ENCODE assay signal across 8 mouse cellular contexts in the genomic region with DNA sequence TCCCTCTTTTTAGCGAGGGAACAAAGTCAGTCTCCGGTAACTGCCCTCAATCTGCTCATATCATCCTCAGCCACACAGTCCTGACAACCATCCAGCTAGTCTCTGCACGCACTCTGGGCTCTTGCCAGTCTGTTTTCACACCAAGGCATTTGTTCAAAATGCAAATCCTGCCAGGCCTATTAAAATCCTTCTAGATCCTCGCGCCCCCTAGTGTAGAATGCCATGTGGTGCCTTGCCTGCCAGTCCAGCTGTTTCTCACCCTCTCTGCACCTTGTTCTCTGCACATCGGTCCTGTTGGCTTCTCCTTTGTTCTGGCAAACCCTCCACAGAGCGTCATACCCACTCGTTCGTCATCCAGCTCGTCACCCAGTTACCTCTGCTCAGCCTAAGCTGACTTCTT. TPM values are rescaled to one million over a fixed set of nuclear protein-coding genes. Genes with fewer than 3 reads are reported as not detected.
DNase-seq lines count a peak whose midpoint lies in the region; ATAC-seq lines count a peak whose summit lies in the region.

No protein-coding gene starts in this region.

- H3K27me3 ChIP-seq in forebrain, embryonic 15.5 days: no peaks in the 10 kb centered on the region
- H3K27me3 ChIP-seq in hindbrain, embryonic 11.5 days (ENCODE audit: control insufficient read depth, insufficient read depth, low read length): no peaks in the 10 kb centered on the region

- H3K4me2 ChIP-seq in forebrain, embryonic 15.5 days (replicated peaks): peak overlapping the region; percentile 19
- H3K4me2 ChIP-seq in hindbrain, embryonic 11.5 days (replicated peaks; ENCODE audit: low read depth, low read length): no peak overlapping the region

- H3K27ac ChIP-seq in forebrain, embryonic 15.5 days (replicated peaks): no peak overlapping the region
- H3K27ac ChIP-seq in hindbrain, embryonic 11.5 days (ENCODE audit: low read depth, low read length): no peak overlapping the region

- no peaks in the 10 kb centered on the region for H3K9me3 ChIP-seq in forebrain, embryonic 15.5 days
- no peaks in the 10 kb centered on the region for H3K9me3 ChIP-seq in hindbrain, embryonic 11.5 days (ENCODE audit: control insufficient read depth, low read length)

- ATAC-seq in forebrain, embryonic 15.5 days (replicated peaks): peak; percentile 83
- ATAC-seq in hindbrain, embryonic 11.5 days (ENCODE audit: low FRiP score): no peak
- peak; percentile 80 for ATAC-seq in megakaryocyte-erythroid progenitor cell, adult 5-6 weeks (replicated peaks; ENCODE audit: low FRiP score, low TSS enrichment, poor library complexity, severe bottlenecking)

- WGBS in forebrain, embryonic 15.5 days: 18% methylated on average over 10 of the region's 10 CpGs
- WGBS in hindbrain, embryonic 11.5 days: 34% methylated on average over 10 of the region's 10 CpGs

- peaks cover 7% of the 10 kb centered on the region; the same call in 1 of the 2 replicates for H3K4me1 ChIP-seq in forebrain, embryonic 15.5 days
- no peaks in the 10 kb centered on the region for H3K4me1 ChIP-seq in hindbrain, embryonic 11.5 days (replicated peaks; ENCODE audit: control insufficient read depth, insufficient read depth, low read length)

- no peaks in the 10 kb centered on the region for H3K36me3 ChIP-seq in forebrain, embryonic 15.5 days
- no peaks in the 10 kb centered on the region for H3K36me3 ChIP-seq in hindbrain, embryonic 11.5 days (ENCODE audit: control insufficient read depth, insufficient read depth, low read length)

- no peak overlapping the region for H3K9ac ChIP-seq in forebrain, embryonic 15.5 days (replicated peaks)
- H3K9ac ChIP-seq in hindbrain, embryonic 11.5 days (ENCODE audit: low read depth, low read length): no peak overlapping the region

- peak; percentile 25 for DNase-seq in ovary, postnatal 14 days (ENCODE audit: low spot score)
- DNase-seq in ovary, adult 18-20 months (ENCODE audit: low spot score): no peak
- peak; percentile 14 for DNase-seq in c-Kit-positive CD71-positive TER-119-positive erythroid progenitor cells, embryonic 14.5 days (ENCODE audit: low spot score)
- DNase-seq in hindbrain, embryonic 11.5 days (ENCODE audit: low spot score): peak; percentile 78
- peak; percentile 43 to 72 for DNase-seq in left cerebral cortex, adult 8-10 months (ENCODE audit: low spot score in 2 of 2)
- DNase-seq in spleen, postnatal 36 days (ENCODE audit: low spot score in 2 of 2): peak; percentile 22 to 31

- H3K4me3 ChIP-seq in forebrain, embryonic 15.5 days: no peak overlapping the region
- no peak overlapping the region for H3K4me3 ChIP-seq in hindbrain, embryonic 11.5 days (ENCODE audit: low read depth, low read length)

RNA-seq across cellular contexts. Expression of a gene that starts 36.2 kb away (rescaled TPM):
- polyA plus RNA-seq in forebrain, embryonic 15.5 days (2015; fragmentation: Nextera tagmentation; extraction: Ambion mirVana): 0.17 TPM in 1 of 2 replicates, not detected in the other
- not detected in 2 replicates for polyA plus RNA-seq in hindbrain, embryonic 11.5 days (2014; fragmentation: Nextera tagmentation; extraction: Ambion mirVana)
- total RNA-seq in left cerebral cortex, adult 8-10 months (2022): 1 to 10 TPM; 2.3 to 3.6 (median 2.4) TPM
- not detected in 2 replicates for total RNA-seq in megakaryocyte-erythroid progenitor cell, adult 5-6 weeks (2014; fragmentation: Nextera tagmentation)
- not detected in 2 replicates for total RNA-seq in megakaryocyte-erythroid progenitor cell, adult 5-6 weeks (2017)
